Mouse (Mus musculus): Measurements from ENCODE around the gene Ttc30b. TPM values are rescaled to one million over a fixed set of nuclear protein-coding genes. Genes with fewer than 3 reads are reported as not detected.

Ttc30b gene
- total RNA-seq (2021) (10 to 100 TPM; 13.2 to 17.5 TPM), polyA plus RNA-seq (2012; rRNA removed) (11.1 and 17.2 TPM in 2 replicates)
- long read RNA-seq, transcript Ttc30b-201 (1 exons, 2,737 nt) = major isoform, 19 of 19 reads
- long read RNA-seq, partial matches to known transcripts = 0 of 19 reads
- long read RNA-seq, other reads (novel, unspliced or antisense) = 0 of 19 reads

GRCm38 (mm10) chr2:75938117-75939063, at the start of gene Ttc30b:
Ttc30b (minus strand) TSS chr2:75938585.
- Histone ChIP-seq H3K27me3 (ENCODE audit: control insufficient read depth, insufficient read depth, low read length) (no peaks in the 10 kb centered on the region), H3K36me3 (ENCODE audit: control insufficient read depth, insufficient read depth, low read length) (no peaks in the 10 kb centered on the region; the same call in 1 of the 2 replicates), H3K4me1 (ENCODE audit: control insufficient read depth, insufficient read depth, low read length) (no peaks in the 10 kb centered on the region; the same call in 1 of the 2 replicates), H3K27ac (peak within 1 kb of the TSS; percentile 91), H3K79me2 (replicated peaks; ENCODE audit: control insufficient read depth, insufficient read depth, low read length) (no peaks in the 10 kb centered on the region), H3K9ac (ENCODE audit: low read depth, low read length) (peak within 1 kb of the TSS; percentile 65), H3K4me3 (peak within 1 kb of the TSS; percentile 74)
- DNase-seq = peak; percentile 85 to 87
- WGBS = 3% methylated on average over 38 of the region's 42 CpGs
- intact Hi-C loops (cut with DNase I) = loop anchor here (1.0 to 2.0 kb wide), 2 partner anchors 18 to 44 kb away; no protein-coding TSS in a partner anchor
- TF ChIP-seq POLR2A (IDR thresholded peaks at IDR 0.05; ENCODE audit: insufficient read depth, low read depth, low read length) (peak; percentile 53), CTCF (IDR thresholded peaks at IDR 0.05) (no peak), EP300 (IDR thresholded peaks at IDR 0.05; ENCODE audit: insufficient read depth, low read depth, low read length) (peak; percentile 9; the same call in 1 of the 2 replicates)

- Histone ChIP-seq H3K9ac (ENCODE audit: low read depth, low read length) (no peak overlapping the region), H3K27me3 (ENCODE audit: control insufficient read depth, insufficient read depth, low read length) (no peaks in the 10 kb centered on the region), H3K36me3 (ENCODE audit: control insufficient read depth, insufficient read depth, low read length) (no peaks in the 10 kb centered on the region), H3K27ac (no peak overlapping the region), H3K79me2 (replicated peaks; ENCODE audit: control insufficient read depth, insufficient read depth, low read length) (no peaks in the 10 kb centered on the region), H3K4me1 (ENCODE audit: control insufficient read depth, insufficient read depth, low read length) (no peaks in the 10 kb centered on the region), H3K4me3 (no peak overlapping the region)
- 55% methylated on average over 9 of the region's 9 CpGs for WGBS
- intact Hi-C loops (cut with DNase I) = no loop called here
- TF ChIP-seq EP300 (IDR thresholded peaks at IDR 0.05; ENCODE audit: insufficient read depth, low read depth, low read length) (no peak), CTCF (IDR thresholded peaks at IDR 0.05) (no peak), POLR2A (IDR thresholded peaks at IDR 0.05; ENCODE audit: insufficient read depth, low read depth, low read length) (no peak)
- no peak for DNase-seq
Observed at GRCm38 (mm10) chr2:75987739-75988138, 49.4 kb upstream of the Ttc30b start.

GRCm38 (mm10) chr2:75985124-75985523, 46.7 kb upstream of the Ttc30b start:
- peak; percentile 28 to 32 for DNase-seq
- Histone ChIP-seq H3K27ac (no peak overlapping the region), H3K4me1 (ENCODE audit: control insufficient read depth, insufficient read depth, low read length) (no peaks in the 10 kb centered on the region; the same call in 1 of the 2 replicates), H3K79me2 (replicated peaks; ENCODE audit: control insufficient read depth, insufficient read depth, low read length) (no peaks in the 10 kb centered on the region), H3K4me3 (no peak overlapping the region), H3K36me3 (ENCODE audit: control insufficient read depth, insufficient read depth, low read length) (no peaks in the 10 kb centered on the region), H3K9ac (ENCODE audit: low read depth, low read length) (no peak overlapping the region), H3K27me3 (ENCODE audit: control insufficient read depth, insufficient read depth, low read length) (no peaks in the 10 kb centered on the region)
- 0 out of 2 replicates have a peak, but pooled peaks have one; percentile 31 for TF ChIP-seq EP300 (IDR thresholded peaks at IDR 0.05; ENCODE audit: insufficient read depth, low read depth, low read length)
- TF ChIP-seq CTCF (IDR thresholded peaks at IDR 0.05) = peak; percentile 98
- TF ChIP-seq POLR2A (IDR thresholded peaks at IDR 0.05; ENCODE audit: insufficient read depth, low read depth, low read length) = no peak
- intact Hi-C loops (cut with DNase I) = loop anchor here (2.0 kb wide), 1 partner anchor 86 kb away; no protein-coding TSS in a partner anchor
- 0% methylated on average over 2 of the region's 2 CpGs for WGBS

- no peaks in the 10 kb centered on the region for H3K79me2 ChIP-seq (replicated peaks; ENCODE audit: control insufficient read depth, insufficient read depth, low read length)
- no peak overlapping the region for H3K9ac ChIP-seq (ENCODE audit: low read depth, low read length)
- intact Hi-C loops (cut with DNase I) = loop anchor here (2.0 kb wide), 1 partner anchor 87 kb away; no protein-coding TSS in a partner anchor
- no peaks in the 10 kb centered on the region for H3K36me3 ChIP-seq (ENCODE audit: control insufficient read depth, insufficient read depth, low read length)
- 77% methylated on average over 3 of the region's 3 CpGs for WGBS
- H3K4me3 ChIP-seq = no peak overlapping the region
- H3K27me3 ChIP-seq (ENCODE audit: control insufficient read depth, insufficient read depth, low read length) = no peaks in the 10 kb centered on the region
- DNase-seq = no peak
- H3K27ac ChIP-seq = no peak overlapping the region
- no peaks in the 10 kb centered on the region; the same call in 1 of the 2 replicates for H3K4me1 ChIP-seq (ENCODE audit: control insufficient read depth, insufficient read depth, low read length)
- TF ChIP-seq CTCF (IDR thresholded peaks at IDR 0.05) (no peak), POLR2A (IDR thresholded peaks at IDR 0.05; ENCODE audit: insufficient read depth, low read depth, low read length) (no peak), EP300 (IDR thresholded peaks at IDR 0.05; ENCODE audit: insufficient read depth, low read depth, low read length) (no peak)
Observed at GRCm38 (mm10) chr2:75983847-75984246, 45.5 kb upstream of the Ttc30b start.

- H3K36me3 ChIP-seq (ENCODE audit: control insufficient read depth, insufficient read depth, low read length) = peaks cover 2% of the 10 kb centered on the region; the same call in 1 of the 2 replicates
- H3K27me3 ChIP-seq (ENCODE audit: control insufficient read depth, insufficient read depth, low read length) = no peaks in the 10 kb centered on the region
- H3K79me2 ChIP-seq (replicated peaks; ENCODE audit: control insufficient read depth, insufficient read depth, low read length) = no peaks in the 10 kb centered on the region
- no peaks in the 10 kb centered on the region; the same call in 1 of the 2 replicates for H3K4me1 ChIP-seq (ENCODE audit: control insufficient read depth, insufficient read depth, low read length)
- H3K9ac ChIP-seq (ENCODE audit: low read depth, low read length) = no peak overlapping the region
- no peak overlapping the region for H3K27ac ChIP-seq
- 96% methylated on average over 3 of the region's 3 CpGs for WGBS
- intact Hi-C loops (cut with DNase I) = no loop called here
- no peak overlapping the region for H3K4me3 ChIP-seq
- no peak for TF ChIP-seq EP300 (IDR thresholded peaks at IDR 0.05; ENCODE audit: insufficient read depth, low read depth, low read length)
- TF ChIP-seq CTCF (IDR thresholded peaks at IDR 0.05) = no peak
- DNase-seq = no peak
Observed at GRCm38 (mm10) chr2:75983091-75983490, 44.7 kb upstream of the Ttc30b start.
